Mouse (Mus musculus) heart, embryonic 16.5 days (tissue): ENCODE measurements around the gene Dll1. TPM values are rescaled to one million over a fixed set of nuclear protein-coding genes. Genes with fewer than 3 reads are reported as not detected.

Source experiments
- ATAC-seq: fragments of 200-750 bp; cut with Nextera tagmentation; replicated peaks from 2 replicates; pipeline ENCODE4 v1.8.0; 2017; ENCODE audit warnings: moderate number of reproducible peaks; ENCODE audit not compliant: insufficient read depth, low FRiP score; ENCODE audit errors: extremely low read depth
- H3K27ac ChIP-seq: fragments of 300-500 bp; sonication (generic); 2 replicates; pipeline ENCODE4 v1.5.1; 2014; ENCODE audit warnings: mild to moderate bottlenecking, low read length, control low read depth, moderate library complexity
- H3K27me3 ChIP-seq: fragments of 300-500 bp; sonication (generic); 2 replicates; pipeline ENCODE4 v1.6.1; 2014; ENCODE audit warnings: low read length, mixed read lengths; ENCODE audit not compliant: control insufficient read depth, insufficient read depth
- H3K36me3 ChIP-seq: fragments of 300-500 bp; sonication (generic); 2 replicates; pipeline ENCODE4 v1.6.1; 2014; ENCODE audit not compliant: control insufficient read depth, insufficient read depth
- H3K4me1 ChIP-seq: fragments of 300-500 bp; sonication (generic); 2 replicates; pipeline ENCODE4 v1.6.1; 2014; ENCODE audit warnings: low read length, mixed read lengths; ENCODE audit not compliant: control insufficient read depth, insufficient read depth
- H3K4me2 ChIP-seq: fragments of 300-500 bp; sonication (generic); 2 replicates; pipeline ENCODE4 v1.6.1; 2014; ENCODE audit warnings: low read depth, mild to moderate bottlenecking, control low read depth, low read length
- H3K4me3 ChIP-seq: fragments of 300-500 bp; sonication (generic); 2 replicates; pipeline ENCODE4 v1.5.1; 2014; ENCODE audit warnings: mild to moderate bottlenecking, control low read depth, low read length
- H3K9ac ChIP-seq: fragments of 300-500 bp; sonication (generic); 2 replicates; pipeline ENCODE4 v1.6.1; 2014; ENCODE audit warnings: low read length, control low read depth
- H3K9me3 ChIP-seq: fragments of 300-500 bp; sonication (generic); replicated peaks from 2 replicates; pipeline ENCODE4 v1.6.1; 2016; ENCODE audit warnings: low read length; ENCODE audit not compliant: control insufficient read depth
- WGBS: fragments of 180-500 bp; shearing (Covaris S2); extraction: QIAGEN DNeasy Blood & Tissue Kit; methylation state at CpG from one replicate; pipeline ENCODE4 v1.1.7; 2014; 5-methylcytosine and 5-hydroxymethylcytosine counted together
- polyA plus RNA-seq: library from polyadenylated mRNA; unstranded; fragments of >200 nt; fragmentation: Nextera tagmentation; extraction: Ambion mirVana; gene quantifications from 2 replicates; pipeline ENCODE4 v1.2.1, GENCODE M21; 2015

The Dll1 gene
- polyA plus RNA-seq, 1 experiment from 2014 or later, result 5.6 TPM

DNA sequence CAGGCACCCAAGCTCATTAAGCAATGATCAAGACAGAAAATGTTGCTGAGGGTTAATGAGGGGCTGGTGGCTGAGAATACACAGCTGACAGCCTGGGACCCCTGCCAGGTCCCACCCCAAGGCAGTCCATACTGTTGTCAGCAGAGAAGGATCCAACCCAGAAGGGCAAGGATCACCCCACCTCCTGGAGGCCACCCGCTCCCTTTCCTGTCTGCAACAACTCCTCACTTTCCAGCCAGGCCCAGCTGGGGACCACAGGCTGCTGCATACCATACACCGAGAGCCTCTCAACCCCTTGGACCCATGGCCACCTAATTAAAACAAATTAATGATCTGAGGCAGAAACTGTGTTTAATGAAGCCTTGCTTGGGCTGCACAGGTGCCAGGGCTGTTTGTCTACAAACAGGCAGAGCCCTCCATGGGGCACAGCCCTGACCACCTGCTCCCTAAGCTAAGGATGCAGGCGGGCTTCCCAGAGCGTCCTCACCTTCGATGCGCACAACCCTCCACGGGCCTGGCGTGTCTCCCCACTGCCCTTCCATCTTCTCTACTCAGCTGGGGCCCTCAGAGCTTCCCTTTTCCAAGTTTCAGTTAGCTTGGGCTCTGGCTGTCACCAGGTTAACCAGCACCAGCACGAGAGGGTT is 53.4 kb downstream of the Dll1 start:
- 67% methylated on average over 9 of the region's 9 CpGs for WGBS
- no peak overlapping the region for H3K27ac ChIP-seq
- no peaks in the 10 kb centered on the region for H3K4me1 ChIP-seq
- H3K27me3 ChIP-seq, result no peaks in the 10 kb centered on the region
- H3K4me2 ChIP-seq, result no peak overlapping the region
- no peaks in the 10 kb centered on the region for H3K36me3 ChIP-seq
- no peaks in the 10 kb centered on the region for H3K9me3 ChIP-seq
- no peak overlapping the region for H3K9ac ChIP-seq
- no peak for ATAC-seq
- H3K4me3 ChIP-seq, result no peak overlapping the region

Other genes starting within 250 kb of the Dll1 start
- 16.6 and 18.1 TPM in 2 replicates for gene Fam120b, start 19.3 kb upstream of the Dll1 start, polyA plus RNA-seq
- 180 and 200 TPM in 2 replicates for gene Psmb1, start 122.9 kb upstream of the Dll1 start, polyA plus RNA-seq
- gene Tbp, start 123.0 kb upstream of the Dll1 start, polyA plus RNA-seq, result 25.2 and 27.3 TPM in 2 replicates
- 23.8 and 35.1 TPM in 2 replicates for gene Pdcd2, start 150.4 kb upstream of the Dll1 start, polyA plus RNA-seq
- gene Prdm9, start 187.5 kb upstream of the Dll1 start, polyA plus RNA-seq, result 1.7 and 2.0 TPM in 2 replicates